Mouse (Mus musculus) CD4-positive, CD25-positive, alpha-beta regulatory T cell, adult 2 months (primary cell): ENCODE measurements at regions not wholly inside any gene's neighbourhood (a gene's known extent, or its start where the extent isn't known, plus 50 kb on each side); places are given as distances from the start of the nearest gene placed in this dataset.

Source experiments
- DNase-seq: peaks from one replicate; pipeline ENCODE4 v3.0.0-alpha.2; 2012; ENCODE audit warnings: low read depth, low spot score

- DNase-seq = no peak
These were observed 56.6 kb upstream of the Cpsf6 start for GRCm38 (mm10) chr10:117436308-117436874.

GRCm38 (mm10) chr10:117435734-117436121 lies 55.9 kb upstream of the Cpsf6 start:
- DNase-seq = no peak

- DNase-seq = peak; percentile 95
These were observed 55.3 kb upstream of the Cpsf6 start for GRCm38 (mm10) chr10:117434871-117435733.

GRCm38 (mm10) chr10:117434293-117434842 lies 54.6 kb upstream of the Cpsf6 start:
- no peak for DNase-seq

GRCm38 (mm10) chr10:117433547-117434292 lies 53.9 kb upstream of the Cpsf6 start:
- DNase-seq = no peak

- DNase-seq = peak; percentile 58
These were observed 53.2 kb upstream of the Cpsf6 start for GRCm38 (mm10) chr10:117432871-117433546.

- DNase-seq = peak; percentile 84
These were observed 52.6 kb upstream of the Cpsf6 start for GRCm38 (mm10) chr10:117432415-117432814.

- DNase-seq = no peak
These were observed 52.0 kb upstream of the Cpsf6 start for GRCm38 (mm10) chr10:117431850-117432249.

- DNase-seq = no peak
These were observed 51.3 kb upstream of the Cpsf6 start for GRCm38 (mm10) chr10:117431086-117431619.

GRCm38 (mm10) chr10:117430224-117430884 lies 50.5 kb upstream of the Cpsf6 start:
- no peak for DNase-seq

GRCm38 (mm10) chr10:117429459-117430183 lies 49.8 kb upstream of the Cpsf6 start:
- no peak for DNase-seq
